In the genomic region with DNA sequence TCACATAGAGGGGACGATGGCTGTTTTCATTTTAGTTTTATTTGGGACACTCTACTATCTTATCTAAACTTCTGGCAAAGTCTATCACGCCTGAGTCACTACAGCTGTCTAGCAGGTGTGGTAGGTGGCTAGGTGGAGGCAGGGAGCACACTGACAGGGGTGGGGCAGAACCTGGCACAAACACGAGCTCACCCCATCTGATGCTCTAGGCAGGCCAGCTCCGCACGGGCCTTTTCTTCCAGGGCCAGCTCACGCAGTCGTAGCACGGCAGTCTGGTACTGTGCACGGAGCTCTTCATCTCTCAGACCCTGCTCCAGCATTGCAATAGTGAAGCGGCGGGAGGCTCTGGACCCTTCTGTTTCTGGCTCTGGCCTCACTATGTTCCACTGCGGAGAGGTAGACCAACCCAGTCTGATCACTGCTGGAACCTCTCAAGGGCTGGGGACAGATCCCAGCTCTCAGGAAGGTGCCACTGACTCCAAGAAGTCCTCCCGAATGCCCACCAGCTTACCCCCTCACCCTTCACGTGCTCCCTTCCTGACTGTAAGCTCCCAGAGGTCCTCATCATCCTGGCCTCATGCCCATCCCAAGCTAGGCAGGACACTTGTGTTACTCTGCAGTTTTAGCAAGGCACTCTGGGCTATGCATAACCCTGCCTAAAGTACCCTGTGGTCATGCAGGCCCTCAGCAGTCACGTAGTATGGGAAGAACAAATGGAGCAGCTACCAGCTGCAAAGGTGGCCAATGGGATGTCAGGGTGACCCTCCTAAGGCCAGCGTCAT, we compare ENCODE assay signal across 22 mouse cellular contexts. TPM values are rescaled to one million over a fixed set of nuclear protein-coding genes. Genes with fewer than 3 reads are reported as not detected.
DNase-seq lines count a peak whose midpoint lies in the region; ATAC-seq lines count a peak whose summit lies in the region.
"Had no signal": no experiment of that assay in that cellular context is flagged by ENCODE, and none has a peak within 500 bp of the region (broad histone marks: within the 10 kb centered on the region; RNA-seq: fewer than 3 reads in every experiment).

No protein-coding gene starts in this region.

- no peak overlapping the region for H3K4me3 ChIP-seq in limb, embryonic 15.5 days
- no peak overlapping the region for H3K4me3 ChIP-seq in limb, embryonic 10.5 days
- H3K4me3 ChIP-seq in intestine, embryonic 16.5 days (ENCODE audit: low read length) = no peak overlapping the region
- no peak overlapping the region for H3K4me3 ChIP-seq in stomach, embryonic 15.5 days (replicated peaks)
- H3K4me3 ChIP-seq in kidney, embryonic 14.5 days (ENCODE audit: low read length) = no peak overlapping the region
- H3K4me3 ChIP-seq: forebrain, embryonic 12.5 days; forebrain, embryonic 15.5 days; heart, adult 2 months; hindbrain, embryonic 12.5 days; hindbrain, embryonic 15.5 days had no signal

- H3K9ac ChIP-seq in limb, embryonic 15.5 days = no peak overlapping the region
- H3K9ac ChIP-seq in intestine, embryonic 16.5 days (ENCODE audit: low read depth, low read length) = no peak overlapping the region
- H3K9ac ChIP-seq in stomach, embryonic 15.5 days = no peak overlapping the region
- no peak overlapping the region for H3K9ac ChIP-seq in kidney, embryonic 14.5 days (ENCODE audit: low read depth, low read length)
- H3K9ac ChIP-seq: forebrain, embryonic 12.5 days; forebrain, embryonic 15.5 days; hindbrain, embryonic 12.5 days; hindbrain, embryonic 15.5 days had no signal

- H3K27ac ChIP-seq in limb, embryonic 15.5 days = 0 out of 2 replicates have a peak overlapping the region, but pooled peaks have one; percentile 17
- no peak overlapping the region for H3K27ac ChIP-seq in limb, embryonic 10.5 days
- no peak overlapping the region for H3K27ac ChIP-seq in intestine, embryonic 16.5 days (ENCODE audit: low read length)
- H3K27ac ChIP-seq in stomach, embryonic 15.5 days = no peak overlapping the region
- H3K27ac ChIP-seq in kidney, embryonic 14.5 days (ENCODE audit: low read depth, low read length) = no peak overlapping the region
- H3K27ac ChIP-seq: forebrain, embryonic 12.5 days; forebrain, embryonic 15.5 days; heart, adult 2 months; hindbrain, embryonic 12.5 days; hindbrain, embryonic 15.5 days had no signal

- no peaks in the 10 kb centered on the region for H3K36me3 ChIP-seq in limb, embryonic 15.5 days
- no peaks in the 10 kb centered on the region for H3K36me3 ChIP-seq in limb, embryonic 10.5 days
- H3K36me3 ChIP-seq in intestine, embryonic 16.5 days (ENCODE audit: control insufficient read depth, insufficient read depth, low read length) = no peaks in the 10 kb centered on the region
- no peaks in the 10 kb centered on the region for H3K36me3 ChIP-seq in stomach, embryonic 15.5 days
- no peaks in the 10 kb centered on the region for H3K36me3 ChIP-seq in kidney, embryonic 14.5 days (ENCODE audit: control insufficient read depth, insufficient read depth, low read length)
- H3K36me3 ChIP-seq: forebrain, embryonic 12.5 days; forebrain, embryonic 15.5 days; hindbrain, embryonic 12.5 days; hindbrain, embryonic 15.5 days had no signal

- ATAC-seq in limb, embryonic 15.5 days (ENCODE audit: insufficient number of reproducible peaks, low FRiP score, low TSS enrichment, low read depth) = no peak
- ATAC-seq in intestine, embryonic 16.5 days = peak; percentile 38; the same call in 1 of the 2 replicates
- ATAC-seq in stomach, embryonic 15.5 days (ENCODE audit: insufficient read depth, low FRiP score, low read depth) = 0 out of 2 replicates have a peak, but pooled peaks have one; percentile 2
- no peak; the same call in 1 of the 2 replicates for ATAC-seq in kidney, embryonic 14.5 days (ENCODE audit: low FRiP score, low TSS enrichment)
- ATAC-seq: activated CD4-positive, CD25-positive, alpha-beta regulatory T cell, adult 4 months; forebrain, embryonic 15.5 days had no signal

- no peaks in the 10 kb centered on the region for H3K4me1 ChIP-seq in limb, embryonic 15.5 days
- H3K4me1 ChIP-seq in limb, embryonic 10.5 days = 0 out of 2 replicates have a peak, but pooled peaks cover 3% of the 10 kb centered on the region
- 0 out of 2 replicates have a peak, but pooled peaks cover 3% of the 10 kb centered on the region for H3K4me1 ChIP-seq in intestine, embryonic 16.5 days (ENCODE audit: control insufficient read depth, insufficient read depth, low read length)
- no peaks in the 10 kb centered on the region for H3K4me1 ChIP-seq in stomach, embryonic 15.5 days
- no peaks in the 10 kb centered on the region for H3K4me1 ChIP-seq in kidney, embryonic 14.5 days (ENCODE audit: control insufficient read depth, insufficient read depth, low read length)
- H3K4me1 ChIP-seq: forebrain, embryonic 12.5 days; forebrain, embryonic 15.5 days; hindbrain, embryonic 12.5 days; hindbrain, embryonic 15.5 days had no signal

- H3K27me3 ChIP-seq in limb, embryonic 15.5 days = no peaks in the 10 kb centered on the region
- H3K27me3 ChIP-seq in limb, embryonic 10.5 days (ENCODE audit: low read depth, poor library complexity, severe bottlenecking) = peaks cover 8% of the 10 kb centered on the region; the same call in 1 of the 2 replicates
- 0 out of 2 replicates have a peak, but pooled peaks cover 2% of the 10 kb centered on the region for H3K27me3 ChIP-seq in intestine, embryonic 16.5 days (replicated peaks; ENCODE audit: control insufficient read depth, insufficient read depth, low read length)
- no peaks in the 10 kb centered on the region for H3K27me3 ChIP-seq in stomach, embryonic 15.5 days (replicated peaks)
- no peaks in the 10 kb centered on the region for H3K27me3 ChIP-seq in kidney, embryonic 14.5 days (ENCODE audit: control insufficient read depth, insufficient read depth, low read length)
- H3K27me3 ChIP-seq: forebrain, embryonic 12.5 days; forebrain, embryonic 15.5 days; hindbrain, embryonic 12.5 days; hindbrain, embryonic 15.5 days had no signal

- DNase-seq in limb, embryonic 10.5 days (ENCODE audit: low spot score) = no peak
- no peak for DNase-seq in ovary, postnatal 14 days (ENCODE audit: low spot score)
- DNase-seq: adrenal gland, adult 8-10 months; adrenal gland, postnatal 25 days; cerebellum, adult 18-20 months; cerebellum, adult 9-10 months; cerebellum, postnatal 14 days; gastrocnemius, postnatal 25 days; heart, adult 2 months had no signal

- no peaks in the 10 kb centered on the region for H3K9me3 ChIP-seq in limb, embryonic 15.5 days
- no peaks in the 10 kb centered on the region for H3K9me3 ChIP-seq in limb, embryonic 10.5 days (replicated peaks)
- no peaks in the 10 kb centered on the region for H3K9me3 ChIP-seq in intestine, embryonic 16.5 days (ENCODE audit: control insufficient read depth, low read length)
- no peaks in the 10 kb centered on the region for H3K9me3 ChIP-seq in stomach, embryonic 15.5 days
- no peaks in the 10 kb centered on the region for H3K9me3 ChIP-seq in kidney, embryonic 14.5 days (ENCODE audit: control insufficient read depth, low read length)
- H3K9me3 ChIP-seq: forebrain, embryonic 12.5 days; forebrain, embryonic 15.5 days; hindbrain, embryonic 12.5 days; hindbrain, embryonic 15.5 days had no signal

- no peak overlapping the region for H3K4me2 ChIP-seq in limb, embryonic 15.5 days
- H3K4me2 ChIP-seq in intestine, embryonic 16.5 days (ENCODE audit: low read depth, low read length) = no peak overlapping the region
- H3K4me2 ChIP-seq in stomach, embryonic 15.5 days = no peak overlapping the region
- H3K4me2 ChIP-seq in kidney, embryonic 14.5 days (replicated peaks; ENCODE audit: low read depth, low read length) = no peak overlapping the region
- H3K4me2 ChIP-seq: forebrain, embryonic 12.5 days; forebrain, embryonic 15.5 days; heart, embryonic 11.5 days; hindbrain, embryonic 12.5 days; hindbrain, embryonic 15.5 days had no signal

- WGBS in limb, embryonic 15.5 days = 77% methylated on average over 16 of the region's 16 CpGs
- 88% methylated on average over 16 of the region's 16 CpGs for WGBS in limb, embryonic 10.5 days
- 80% methylated on average over 16 of the region's 16 CpGs for WGBS in intestine, embryonic 16.5 days
- WGBS in stomach, embryonic 15.5 days = 75% methylated on average over 16 of the region's 16 CpGs
- WGBS in kidney, embryonic 14.5 days = 86% methylated on average over 16 of the region's 16 CpGs

RNA-seq across cellular contexts. Expression of a gene that starts 20.2 kb away (rescaled TPM):
- polyA plus RNA-seq in limb, embryonic 15.5 days (2015; fragmentation: Nextera tagmentation; extraction: Ambion mirVana) = 18.2 and 20.7 TPM in 2 replicates
- polyA plus RNA-seq in limb, embryonic 10.5 days (2016; fragmentation: Nextera tagmentation; extraction: Ambion mirVana) = 14.7 and 16.1 TPM in 2 replicates
- 23.8 and 25.1 TPM in 2 replicates for polyA plus RNA-seq in intestine, embryonic 16.5 days (2015; fragmentation: Nextera tagmentation; extraction: Ambion mirVana)
- polyA plus RNA-seq in stomach, embryonic 15.5 days (2015; fragmentation: Nextera tagmentation; extraction: Ambion mirVana) = 26.1 and 32.4 TPM in 2 replicates
- 10.0 and 19.0 TPM in 2 replicates for polyA plus RNA-seq in kidney, embryonic 14.5 days (2014; fragmentation: Nextera tagmentation; extraction: Ambion mirVana)

RNA-seq across cellular contexts. Expression of a gene that starts 36.9 kb away (rescaled TPM):
- polyA plus RNA-seq in limb, embryonic 15.5 days (2015; fragmentation: Nextera tagmentation; extraction: Ambion mirVana) = 0.05 and 0.06 TPM in 2 replicates
- 0.01 TPM in 1 of 2 replicates, not detected in the other for polyA plus RNA-seq in limb, embryonic 10.5 days (2016; fragmentation: Nextera tagmentation; extraction: Ambion mirVana)
- polyA plus RNA-seq in intestine, embryonic 16.5 days (2015; fragmentation: Nextera tagmentation; extraction: Ambion mirVana) = 0.26 and 0.27 TPM in 2 replicates
- 0.57 and 0.61 TPM in 2 replicates for polyA plus RNA-seq in stomach, embryonic 15.5 days (2015; fragmentation: Nextera tagmentation; extraction: Ambion mirVana)
- 0.04 TPM in 1 of 2 replicates, not detected in the other for polyA plus RNA-seq in kidney, embryonic 14.5 days (2014; fragmentation: Nextera tagmentation; extraction: Ambion mirVana)
- polyA plus RNA-seq: activated CD4-positive, CD25-positive, alpha-beta regulatory T cell, adult 4 months; embryonic facial prominence, embryonic 11.5 days had no signal

RNA-seq across cellular contexts. Expression of a gene that starts 49.4 kb away (rescaled TPM):
- polyA plus RNA-seq in limb, embryonic 15.5 days (2015; fragmentation: Nextera tagmentation; extraction: Ambion mirVana) = not detected in 2 replicates
- polyA plus RNA-seq in limb, embryonic 10.5 days (2016; fragmentation: Nextera tagmentation; extraction: Ambion mirVana) = 0.18 TPM in 1 of 2 replicates, not detected in the other
- polyA plus RNA-seq in intestine, embryonic 16.5 days (2015; fragmentation: Nextera tagmentation; extraction: Ambion mirVana) = 0.09 TPM in 1 of 2 replicates, not detected in the other
- polyA plus RNA-seq in stomach, embryonic 15.5 days (2015; fragmentation: Nextera tagmentation; extraction: Ambion mirVana) = 0.08 TPM in 1 of 2 replicates, not detected in the other
- polyA plus RNA-seq in kidney, embryonic 14.5 days (2014; fragmentation: Nextera tagmentation; extraction: Ambion mirVana) = not detected in 2 replicates
- polyA plus RNA-seq: activated CD4-positive, CD25-positive, alpha-beta regulatory T cell, adult 4 months; forebrain, embryonic 12.5 days; heart, adult 2 months; heart, embryonic 14.5 days; heart, postnatal 0 days had no signal

RNA-seq across cellular contexts. Expression of a gene that starts 57.8 kb away (rescaled TPM):
- polyA plus RNA-seq in limb, embryonic 15.5 days (2015; fragmentation: Nextera tagmentation; extraction: Ambion mirVana) = 40.7 and 41.8 TPM in 2 replicates
- polyA plus RNA-seq in limb, embryonic 10.5 days (2016; fragmentation: Nextera tagmentation; extraction: Ambion mirVana) = 83.6 and 91.4 TPM in 2 replicates
- 22.6 and 23.2 TPM in 2 replicates for polyA plus RNA-seq in intestine, embryonic 16.5 days (2015; fragmentation: Nextera tagmentation; extraction: Ambion mirVana)
- 34.6 and 35.8 TPM in 2 replicates for polyA plus RNA-seq in stomach, embryonic 15.5 days (2015; fragmentation: Nextera tagmentation; extraction: Ambion mirVana)
- 25.7 and 27.1 TPM in 2 replicates for polyA plus RNA-seq in kidney, embryonic 14.5 days (2014; fragmentation: Nextera tagmentation; extraction: Ambion mirVana)

Comparison
In these comparisons a context has a peak if more than half of its experiments do, and no peak if none do; other contexts are left out.
1. ATAC-seq: peak in intestine, embryonic 16.5 days (single experiment) and stomach, embryonic 15.5 days (single experiment); none in limb, embryonic 15.5 days (single experiment) and kidney, embryonic 14.5 days (single experiment).